Mouse (Mus musculus): ENCODE measurements around the gene Tjp1. TPM values are rescaled to one million over a fixed set of nuclear protein-coding genes. Genes with fewer than 3 reads are reported as not detected.

Tjp1 gene
- polyA plus RNA-seq, 1 experiment from 2014 or later, result 21.1 TPM

DNA sequence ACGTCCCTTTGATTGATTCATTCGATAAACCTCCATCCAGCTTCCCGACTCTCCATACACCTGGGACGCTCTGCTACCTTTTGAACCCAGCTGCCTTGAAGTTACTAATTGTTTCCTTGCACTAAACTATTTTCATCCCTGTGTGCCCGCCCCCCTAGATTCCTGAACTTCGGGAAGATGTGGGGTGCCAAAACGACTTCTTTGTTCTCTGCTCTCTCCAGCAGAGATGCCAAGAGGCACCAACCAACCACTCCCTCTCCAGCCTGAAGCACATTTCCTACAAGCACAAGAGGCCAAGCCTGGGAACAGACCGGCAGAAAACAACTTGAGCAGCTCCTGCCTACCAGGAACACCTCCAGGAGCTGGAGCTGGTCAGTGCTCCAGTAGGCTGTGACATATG, 57.4 kb downstream of the Tjp1 start:
- ATAC-seq (ENCODE audit: insufficient read depth, low FRiP score), result no peak
- Histone ChIP-seq H3K9me3 (replicated peaks; ENCODE audit: control insufficient read depth, low read length) (no peaks in the 10 kb centered on the region), H3K9ac (ENCODE audit: low read length) (no peak overlapping the region), H3K4me1 (ENCODE audit: control insufficient read depth, insufficient read depth, low read length) (peaks cover 18% of the 10 kb centered on the region), H3K27me3 (ENCODE audit: control insufficient read depth, insufficient read depth, low read length) (no peaks in the 10 kb centered on the region), H3K27ac (ENCODE audit: low read length) (peak overlapping the region; percentile 79), H3K4me3 (replicated peaks; ENCODE audit: low read length) (no peak overlapping the region), H3K36me3 (ENCODE audit: control insufficient read depth, insufficient read depth, low read length) (no peaks in the 10 kb centered on the region), H3K4me2 (ENCODE audit: low read depth, low read length) (peak overlapping the region; percentile 35; the same call in 1 of the 2 replicates)
- 21% methylated on average over 8 of the region's 8 CpGs for WGBS

DNA sequence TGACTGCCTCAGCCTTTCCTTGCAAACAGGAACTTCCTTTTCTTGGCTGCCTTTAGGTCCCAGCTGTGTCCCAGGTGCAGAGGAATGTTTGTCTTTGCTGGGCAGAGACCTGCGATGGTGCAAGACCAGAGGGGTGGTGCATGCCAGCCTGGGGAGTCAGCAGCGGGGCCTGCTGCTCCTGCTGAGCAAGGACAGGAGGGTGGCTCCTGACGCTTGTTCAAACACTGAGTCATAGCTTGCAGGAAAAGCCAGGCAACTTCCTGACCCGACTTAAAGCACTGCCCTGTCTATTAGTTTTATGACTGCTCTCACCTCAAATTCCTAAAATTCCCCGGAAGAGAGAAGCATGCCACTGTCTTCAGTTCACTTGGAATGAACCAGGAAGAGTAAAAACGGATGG, 57.9 kb downstream of the Tjp1 start:
- WGBS, result 6% methylated on average over 6 of the region's 6 CpGs
- ATAC-seq (ENCODE audit: insufficient read depth, low FRiP score), result peak; percentile 88
- peak overlapping the region; percentile 35; the same call in 1 of the 2 replicates for H3K4me2 ChIP-seq (ENCODE audit: low read depth, low read length)

DNA sequence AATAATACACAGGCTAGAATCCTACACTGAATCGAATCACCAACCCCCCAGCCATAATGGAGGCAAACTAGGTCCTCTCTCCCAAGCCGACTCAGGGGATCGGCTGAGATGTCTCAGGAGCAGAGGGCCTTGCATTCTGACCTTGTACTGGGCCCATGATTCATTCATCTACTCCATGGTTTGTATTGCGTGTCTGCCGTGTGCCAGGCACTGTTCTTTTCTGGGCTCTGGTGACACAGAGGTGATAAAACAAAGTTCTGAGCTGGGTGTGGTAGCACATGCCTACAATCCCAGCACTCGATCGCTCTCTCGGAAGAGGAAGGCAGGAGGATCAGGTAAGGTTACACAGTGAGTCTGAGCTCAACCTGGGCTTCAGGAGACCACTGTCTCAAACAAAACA, 59.4 kb downstream of the Tjp1 start:
- WGBS, result 50% methylated on average over 8 of the region's 8 CpGs
- Histone ChIP-seq H3K27me3 (ENCODE audit: control insufficient read depth, insufficient read depth, low read length) (no peaks in the 10 kb centered on the region), H3K36me3 (ENCODE audit: control insufficient read depth, insufficient read depth, low read length) (no peaks in the 10 kb centered on the region), H3K27ac (ENCODE audit: low read length) (peak overlapping the region; percentile 79), H3K9me3 (replicated peaks; ENCODE audit: control insufficient read depth, low read length) (no peaks in the 10 kb centered on the region), H3K9ac (ENCODE audit: low read length) (no peak overlapping the region), H3K4me2 (ENCODE audit: low read depth, low read length) (no peak overlapping the region), H3K4me3 (replicated peaks; ENCODE audit: low read length) (no peak overlapping the region), H3K4me1 (ENCODE audit: control insufficient read depth, insufficient read depth, low read length) (peaks cover 21% of the 10 kb centered on the region)
- peak; percentile 73 for ATAC-seq (ENCODE audit: insufficient read depth, low FRiP score)

More for the DNA sequence above, 57.9 kb downstream of the Tjp1 start:
- Histone ChIP-seq H3K27me3 (ENCODE audit: control insufficient read depth, insufficient read depth, low read length) (no peaks in the 10 kb centered on the region), H3K4me3 (replicated peaks; ENCODE audit: low read length) (no peak overlapping the region), H3K4me1 (ENCODE audit: control insufficient read depth, insufficient read depth, low read length) (peaks cover 18% of the 10 kb centered on the region), H3K27ac (ENCODE audit: low read length) (peak overlapping the region; percentile 79), H3K9ac (ENCODE audit: low read length) (no peak overlapping the region), H3K9me3 (replicated peaks; ENCODE audit: control insufficient read depth, low read length) (no peaks in the 10 kb centered on the region), H3K36me3 (ENCODE audit: control insufficient read depth, insufficient read depth, low read length) (no peaks in the 10 kb centered on the region)

DNA sequence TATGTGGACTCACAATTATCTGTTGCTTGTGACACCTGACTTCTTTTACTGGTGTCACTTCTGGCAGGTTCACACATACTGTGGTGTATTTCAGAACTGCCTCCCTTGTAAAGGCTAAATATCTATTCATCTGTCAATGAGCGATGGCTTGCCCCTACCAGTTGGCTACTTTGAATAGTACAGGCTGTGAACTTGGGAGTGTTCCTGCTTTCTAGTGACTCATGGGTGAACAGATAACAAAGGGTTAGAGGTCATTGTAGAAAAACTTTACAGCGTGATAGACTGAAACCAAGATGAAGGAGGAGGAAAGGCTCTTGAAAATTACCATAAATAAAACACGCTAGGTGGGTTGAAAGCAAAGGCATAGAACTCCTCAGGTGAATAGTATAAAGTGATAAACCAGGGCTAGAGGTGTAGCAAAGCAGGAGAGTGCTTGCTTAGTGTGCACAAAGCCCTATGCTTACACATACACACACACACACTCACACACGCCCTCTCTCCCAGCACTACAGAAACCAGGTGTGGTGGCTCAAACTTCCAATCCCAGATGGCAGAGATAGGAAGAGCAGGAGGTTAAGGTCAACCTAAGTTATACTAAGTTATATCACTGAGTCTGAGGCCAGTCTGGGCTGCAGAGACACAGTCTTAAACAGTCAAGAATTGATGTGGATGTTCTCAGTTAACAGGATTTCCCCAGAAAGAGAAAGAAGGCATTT, 60.1 kb downstream of the Tjp1 start:
- ATAC-seq (ENCODE audit: insufficient read depth, low FRiP score), result peak; percentile 59; the same call in 1 of the 2 replicates
- peaks cover 21% of the 10 kb centered on the region for H3K4me1 ChIP-seq (ENCODE audit: control insufficient read depth, insufficient read depth, low read length)
- no peak overlapping the region for H3K4me3 ChIP-seq (replicated peaks; ENCODE audit: low read length)
- H3K4me2 ChIP-seq (ENCODE audit: low read depth, low read length), result no peak overlapping the region
- no peaks in the 10 kb centered on the region for H3K9me3 ChIP-seq (replicated peaks; ENCODE audit: control insufficient read depth, low read length)
- H3K36me3 ChIP-seq (ENCODE audit: control insufficient read depth, insufficient read depth, low read length), result no peaks in the 10 kb centered on the region
- no peaks in the 10 kb centered on the region for H3K27me3 ChIP-seq (ENCODE audit: control insufficient read depth, insufficient read depth, low read length)
- WGBS, result 58% methylated on average over 4 of the region's 4 CpGs
- H3K27ac ChIP-seq (ENCODE audit: low read length), result peak overlapping the region; percentile 79
- H3K9ac ChIP-seq (ENCODE audit: low read length), result no peak overlapping the region

DNA sequence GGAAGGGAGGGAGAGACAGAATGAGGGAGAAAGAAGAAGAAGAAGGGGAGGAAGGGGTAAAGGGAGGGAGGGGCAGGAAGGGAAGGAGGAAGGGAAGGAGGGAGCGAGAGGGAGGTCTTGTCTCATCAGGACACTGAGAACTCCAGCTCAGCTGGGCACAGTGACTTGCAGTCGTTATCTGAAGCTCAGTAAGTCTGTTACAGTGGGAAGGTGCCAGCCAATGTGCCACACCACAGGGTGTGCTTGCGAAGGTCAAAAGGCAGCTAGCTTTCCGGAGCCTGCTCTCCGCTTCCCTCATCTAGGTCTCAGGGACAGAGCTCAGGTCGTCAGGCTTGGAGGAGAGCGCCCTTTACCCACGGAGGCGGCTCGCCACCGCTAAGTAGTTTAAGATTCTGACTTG, 61.4 kb downstream of the Tjp1 start:
- Histone ChIP-seq H3K4me3 (replicated peaks; ENCODE audit: low read length) (no peak overlapping the region), H3K9ac (ENCODE audit: low read length) (no peak overlapping the region), H3K36me3 (ENCODE audit: control insufficient read depth, insufficient read depth, low read length) (no peaks in the 10 kb centered on the region), H3K4me1 (ENCODE audit: control insufficient read depth, insufficient read depth, low read length) (peaks cover 21% of the 10 kb centered on the region), H3K27me3 (ENCODE audit: control insufficient read depth, insufficient read depth, low read length) (no peaks in the 10 kb centered on the region), H3K27ac (ENCODE audit: low read length) (no peak overlapping the region; the same call in 1 of the 2 replicates), H3K9me3 (replicated peaks; ENCODE audit: control insufficient read depth, low read length) (no peaks in the 10 kb centered on the region), H3K4me2 (ENCODE audit: low read depth, low read length) (no peak overlapping the region)
- ATAC-seq (ENCODE audit: insufficient read depth, low FRiP score), result no peak
- 46% methylated on average over 11 of the region's 11 CpGs for WGBS

DNA sequence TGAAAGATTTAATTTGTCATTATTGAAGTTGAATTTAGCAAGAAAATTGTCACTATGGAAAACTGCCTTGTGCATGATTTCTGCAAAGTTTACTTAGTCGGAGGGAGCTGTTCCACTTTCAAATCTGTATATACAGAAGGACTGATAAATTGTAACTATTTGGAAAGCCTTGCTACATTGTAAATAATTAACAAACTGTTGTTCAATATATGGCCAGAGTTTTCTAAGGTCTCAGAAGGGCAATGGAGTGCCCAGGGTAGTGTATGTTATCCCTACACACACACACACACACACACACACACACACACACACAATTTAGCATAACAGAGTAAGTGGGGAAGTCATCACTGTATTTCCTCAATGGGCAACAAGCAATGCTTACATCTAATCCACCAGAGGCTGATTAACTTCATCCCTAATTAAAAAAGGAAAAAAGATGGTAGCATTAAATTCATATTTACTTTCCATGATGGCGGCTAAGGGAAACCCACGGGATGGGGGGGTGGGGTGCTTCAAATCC, 63.0 kb downstream of the Tjp1 start:
- Histone ChIP-seq H3K27me3 (ENCODE audit: control insufficient read depth, insufficient read depth, low read length) (no peaks in the 10 kb centered on the region), H3K36me3 (ENCODE audit: control insufficient read depth, insufficient read depth, low read length) (no peaks in the 10 kb centered on the region), H3K4me1 (ENCODE audit: control insufficient read depth, insufficient read depth, low read length) (peaks cover 13% of the 10 kb centered on the region; the same call in 1 of the 2 replicates), H3K9ac (ENCODE audit: low read length) (no peak overlapping the region), H3K4me3 (replicated peaks; ENCODE audit: low read length) (no peak overlapping the region), H3K9me3 (replicated peaks; ENCODE audit: control insufficient read depth, low read length) (no peaks in the 10 kb centered on the region), H3K27ac (ENCODE audit: low read length) (no peak overlapping the region), H3K4me2 (ENCODE audit: low read depth, low read length) (no peak overlapping the region)
- no peak for ATAC-seq (ENCODE audit: insufficient read depth, low FRiP score)
- WGBS, result 61% methylated on average over 3 of the region's 3 CpGs

DNA sequence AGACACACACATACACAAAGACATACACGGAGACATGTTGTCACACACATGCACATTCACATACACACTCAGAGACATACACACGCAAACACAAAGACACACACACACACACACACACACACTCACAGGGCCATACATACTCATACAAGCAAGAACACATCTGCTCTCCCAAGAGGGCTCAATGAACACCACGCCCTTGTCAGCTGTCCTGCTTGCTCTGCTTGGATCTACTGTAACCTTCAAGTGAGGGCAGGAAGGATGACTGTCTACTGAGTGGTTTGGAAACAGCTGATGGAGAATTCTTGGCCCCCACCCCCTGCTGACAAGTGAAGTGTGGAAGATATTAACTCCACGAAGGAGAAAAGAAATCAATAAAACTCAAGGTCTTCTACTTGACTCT, 64.1 kb downstream of the Tjp1 start:
- Histone ChIP-seq H3K4me3 (replicated peaks; ENCODE audit: low read length) (no peak overlapping the region), H3K9ac (ENCODE audit: low read length) (no peak overlapping the region), H3K27me3 (ENCODE audit: control insufficient read depth, insufficient read depth, low read length) (no peaks in the 10 kb centered on the region), H3K36me3 (ENCODE audit: control insufficient read depth, insufficient read depth, low read length) (no peaks in the 10 kb centered on the region), H3K27ac (ENCODE audit: low read length) (no peak overlapping the region), H3K4me1 (ENCODE audit: control insufficient read depth, insufficient read depth, low read length) (peaks cover 9% of the 10 kb centered on the region; the same call in 1 of the 2 replicates), H3K9me3 (replicated peaks; ENCODE audit: control insufficient read depth, low read length) (no peaks in the 10 kb centered on the region), H3K4me2 (ENCODE audit: low read depth, low read length) (no peak overlapping the region)
- no peak for ATAC-seq (ENCODE audit: insufficient read depth, low FRiP score)
- WGBS, result 76% methylated on average over 4 of the region's 4 CpGs

DNA sequence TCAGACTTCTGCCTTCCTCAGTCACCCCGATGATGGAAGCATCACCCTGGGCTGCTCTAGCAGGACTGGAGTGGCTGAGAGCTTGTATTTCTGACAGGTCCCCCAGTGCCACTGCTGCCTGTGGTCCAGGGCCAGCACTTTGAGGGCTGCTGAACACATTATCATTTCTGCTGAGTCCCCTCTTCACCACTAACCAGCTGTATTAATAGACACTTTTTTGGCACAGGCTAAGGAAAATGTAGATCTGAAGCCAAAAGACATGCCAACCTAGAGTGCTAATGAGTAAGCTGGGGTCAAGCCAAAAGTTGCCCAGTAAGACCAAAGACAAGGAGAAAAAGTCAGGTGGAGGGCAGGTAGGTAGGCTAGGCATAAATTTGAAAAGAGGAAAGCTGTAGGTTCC, 66.2 kb downstream of the Tjp1 start:
- peaks cover 5% of the 10 kb centered on the region; the same call in 1 of the 2 replicates for H3K4me1 ChIP-seq (ENCODE audit: control insufficient read depth, insufficient read depth, low read length)
- no peak overlapping the region for H3K9ac ChIP-seq (ENCODE audit: low read length)
- 86% methylated on average over 1 of the region's 1 CpGs for WGBS
- no peaks in the 10 kb centered on the region for H3K36me3 ChIP-seq (ENCODE audit: control insufficient read depth, insufficient read depth, low read length)
- ATAC-seq (ENCODE audit: insufficient read depth, low FRiP score), result no peak
- H3K4me3 ChIP-seq (replicated peaks; ENCODE audit: low read length), result no peak overlapping the region
- H3K4me2 ChIP-seq (ENCODE audit: low read depth, low read length), result no peak overlapping the region
- H3K9me3 ChIP-seq (replicated peaks; ENCODE audit: control insufficient read depth, low read length), result no peaks in the 10 kb centered on the region
- H3K27me3 ChIP-seq (ENCODE audit: control insufficient read depth, insufficient read depth, low read length), result no peaks in the 10 kb centered on the region
- H3K27ac ChIP-seq (ENCODE audit: low read length), result no peak overlapping the region

DNA sequence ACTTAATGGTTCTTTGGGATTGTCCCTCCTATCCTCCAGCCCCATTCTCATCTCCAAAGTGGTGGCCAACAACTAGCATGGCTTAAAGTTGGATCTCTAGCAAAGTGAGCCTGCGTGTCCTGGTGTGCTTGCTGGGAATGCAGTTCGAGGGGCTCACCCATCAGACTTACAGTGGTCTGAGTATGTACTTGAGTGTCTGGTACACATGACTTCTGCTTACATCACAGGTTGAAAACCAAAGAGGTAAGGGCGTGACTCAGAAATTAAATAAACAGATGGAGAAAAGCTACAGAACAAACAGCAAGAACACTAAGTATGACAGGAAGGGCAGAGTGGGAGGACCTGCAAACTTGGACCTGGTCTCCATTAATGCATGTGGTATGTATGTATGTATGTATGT, 67.4 kb downstream of the Tjp1 start:
- H3K4me1 ChIP-seq (ENCODE audit: control insufficient read depth, insufficient read depth, low read length), result peaks cover 8% of the 10 kb centered on the region; the same call in 1 of the 2 replicates
- no peak overlapping the region for H3K4me3 ChIP-seq (replicated peaks; ENCODE audit: low read length)
- H3K4me2 ChIP-seq (ENCODE audit: low read depth, low read length), result no peak overlapping the region
- no peak for ATAC-seq (ENCODE audit: insufficient read depth, low FRiP score)
- WGBS, result 64% methylated on average over 3 of the region's 3 CpGs
- no peak overlapping the region for H3K27ac ChIP-seq (ENCODE audit: low read length)
- no peaks in the 10 kb centered on the region for H3K9me3 ChIP-seq (replicated peaks; ENCODE audit: control insufficient read depth, low read length)
- H3K36me3 ChIP-seq (ENCODE audit: control insufficient read depth, insufficient read depth, low read length), result no peaks in the 10 kb centered on the region
- no peak overlapping the region for H3K9ac ChIP-seq (ENCODE audit: low read length)
- H3K27me3 ChIP-seq (ENCODE audit: control insufficient read depth, insufficient read depth, low read length), result no peaks in the 10 kb centered on the region
